Mouse (Mus musculus) heart, postnatal 25 days (tissue): ENCODE data around the gene Gapdh. TPM values are rescaled to one million over a fixed set of nuclear protein-coding genes. Genes with fewer than 3 reads are reported as not detected.
"Not testable (repeated sequence)": the region's sequence is repeated elsewhere in the genome, so short reads cannot be mapped to it uniquely, and the experiment has no call there.

Source experiments
- DNase-seq: peaks from one replicate; pipeline ENCODE4 v3.0.0; 2022; ENCODE audit warnings: low spot score
- intact Hi-C: fragments of 180-260 bp; cut with DNase I; formaldehyde crosslinking; loops from one replicate; pipeline ENCODE4 v1.15.1; 2025
- total RNA-seq, 2 experiments: library from RNA; stranded (reverse); gene quantifications; 2 replicates each; pipeline ENCODE4 v1.2.3; 2021

Gapdh gene
- total RNA-seq, 2 experiments from 2014 or later = 4,843 to 4,911 TPM

- intact Hi-C loops = no loop called here
- no peak for DNase-seq
Measured at GRCm38 (mm10) chr6:125172474-125172873, 6.2 kb upstream of the Gapdh start.

GRCm38 (mm10) chr6:125170194-125170593 is 3.9 kb upstream of the Gapdh start:
- DNase-seq = no peak
- intact Hi-C loops = no loop called here

- no peak for DNase-seq
- intact Hi-C loops = no loop called here
Measured at GRCm38 (mm10) chr6:125168086-125168485, 1.8 kb upstream of the Gapdh start.

GRCm38 (mm10) chr6:125166861-125167650 is 789 bp upstream of the Gapdh start:
- DNase-seq = peak; percentile 53

GRCm38 (mm10) chr6:125165328-125165891 is 857 bp downstream of the Gapdh start:
- DNase-seq = peak; percentile 98
- intact Hi-C loops = loop anchor here (2.0 kb wide), 3 partner anchors 17 to 185 kb away; partner anchors contain the start of genes Mrpl51 and Ncapd2

More at GRCm38 (mm10) chr6:125166861-125167650, 789 bp upstream of the Gapdh start:
- intact Hi-C loops = no loop called here

GRCm38 (mm10) chr6:125164672-125165327 is 1.5 kb downstream of the Gapdh start:
- no peak for DNase-seq
- intact Hi-C loops = loop anchor here (2.0 to 5.0 kb wide), 5 partner anchors 16 to 186 kb away; partner anchors contain the start of genes Mrpl51 and Ncapd2

GRCm38 (mm10) chr6:125163801-125164657 is 2.2 kb downstream of the Gapdh start:
- no peak for DNase-seq
- intact Hi-C loops = loop anchor here (2.0 to 5.0 kb wide), 5 partner anchors 15 to 187 kb away; partner anchors contain the start of genes Mrpl51 and Ncapd2

- intact Hi-C loops = loop anchor here (5.0 kb wide), 2 partner anchors 50 to 110 kb away; no protein-coding TSS in a partner anchor
- not testable (repeated sequence) for DNase-seq
Measured at GRCm38 (mm10) chr6:125162615-125163305, 3.5 kb downstream of the Gapdh start.

GRCm38 (mm10) chr6:125161971-125162370 is 4.3 kb downstream of the Gapdh start:
- DNase-seq = not testable (repeated sequence)
- intact Hi-C loops = loop anchor here (5.0 kb wide), 2 partner anchors 50 to 110 kb away; no protein-coding TSS in a partner anchor

- DNase-seq = peak; percentile 78
- intact Hi-C loops = loop anchor here (5.0 kb wide), 2 partner anchors 51 to 111 kb away; no protein-coding TSS in a partner anchor
Measured at GRCm38 (mm10) chr6:125160854-125161760, 5.2 kb downstream of the Gapdh start.

GRCm38 (mm10) chr6:125160558-125160853 is 5.8 kb downstream of the Gapdh start:
- no peak for DNase-seq
- intact Hi-C loops = loop anchor here (5.0 kb wide), 2 partner anchors 52 to 112 kb away; no protein-coding TSS in a partner anchor

- intact Hi-C loops = loop anchor here (5.0 kb wide), 2 partner anchors 52 to 112 kb away; no protein-coding TSS in a partner anchor
- DNase-seq = no peak
Measured at GRCm38 (mm10) chr6:125159773-125160557, 6.3 kb downstream of the Gapdh start.

GRCm38 (mm10) chr6:125158944-125159492 is 7.2 kb downstream of the Gapdh start:
- no peak for DNase-seq
- intact Hi-C loops = no loop called here

- intact Hi-C loops = no loop called here
Measured at GRCm38 (mm10) chr6:125156903-125157614, 9.2 kb downstream of the Gapdh start.

GRCm38 (mm10) chr6:125156491-125156890 is 9.8 kb downstream of the Gapdh start:
- DNase-seq = no peak
- intact Hi-C loops = no loop called here

More at GRCm38 (mm10) chr6:125156903-125157614, 9.2 kb downstream of the Gapdh start:
- DNase-seq = no peak

GRCm38 (mm10) chr6:125155262-125155661 is 11.0 kb downstream of the Gapdh start:
- intact Hi-C loops = no loop called here
- no peak for DNase-seq
